Mouse (Mus musculus): ENCODE data around the gene Fgf2.

The Fgf2 gene

DNA sequence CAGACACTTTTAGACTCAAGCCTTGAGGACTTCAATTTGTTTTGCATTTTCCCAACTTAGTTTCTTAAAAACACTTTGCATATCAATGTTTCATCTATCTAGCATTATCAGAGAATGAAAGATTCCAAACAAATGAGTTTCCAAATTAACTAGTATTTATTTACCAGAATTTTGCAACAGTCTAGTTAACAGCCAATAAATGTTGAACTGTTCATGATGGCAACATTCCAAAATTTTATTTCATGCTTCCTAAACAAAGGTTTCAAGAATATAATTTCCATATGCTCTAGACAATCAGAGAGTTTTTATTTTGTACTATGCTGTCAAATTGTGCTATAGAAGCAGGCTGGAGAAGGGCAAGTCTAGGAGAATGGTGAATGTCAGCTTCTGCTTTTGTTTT, 59.5 kb downstream of the Fgf2 start:
- no peak for DNase-seq (ENCODE audit: low read depth in 2 of 2, low spot score in 2 of 2)

DNA sequence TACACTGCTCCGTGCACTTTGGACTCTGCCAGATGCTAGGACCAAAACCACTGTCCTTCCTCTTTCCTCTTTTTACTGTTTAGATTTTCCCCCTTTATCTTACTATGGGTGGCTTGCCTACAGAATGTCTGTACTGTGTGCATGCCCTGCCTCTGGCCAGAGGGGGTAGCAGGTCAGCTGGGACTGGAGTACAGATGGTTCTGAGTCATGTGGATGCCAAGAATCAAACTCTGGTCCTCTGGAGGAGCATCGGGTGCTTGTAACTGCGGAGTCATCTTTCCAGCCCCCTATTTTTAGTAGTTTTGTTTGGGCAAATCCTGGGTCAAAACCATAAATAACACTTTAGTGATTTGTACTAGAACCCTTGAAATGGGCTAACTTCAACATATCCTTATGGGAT, 65.3 kb downstream of the Fgf2 start:
- DNase-seq (ENCODE audit: low read depth in 2 of 2, low spot score in 2 of 2): no peak

DNA sequence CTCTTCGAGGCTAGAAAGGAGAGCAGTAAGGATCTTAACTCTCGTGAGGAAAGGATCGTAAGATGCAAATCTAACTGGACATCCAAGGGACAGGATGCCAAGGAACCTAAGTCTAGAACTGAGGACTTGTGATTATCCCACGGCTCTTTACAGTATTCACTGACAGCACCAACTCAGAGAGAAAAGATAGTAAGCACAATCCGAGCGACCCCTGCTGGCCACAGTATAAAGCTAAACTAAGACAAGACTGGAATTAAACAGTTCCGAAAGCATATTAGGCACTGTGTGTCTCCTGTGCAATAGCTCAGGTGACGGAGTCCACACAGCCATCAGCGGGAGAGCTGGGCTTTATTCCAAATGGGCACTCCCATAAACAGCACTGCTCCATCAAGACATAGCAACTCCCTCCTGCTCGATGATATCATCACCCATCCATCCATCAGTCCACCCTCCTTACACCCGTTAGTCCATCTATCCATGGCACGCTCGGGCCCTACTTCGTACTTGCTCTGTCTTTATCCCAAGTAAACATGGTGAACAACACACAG, 66.3 kb downstream of the Fgf2 start:
- DNase-seq (ENCODE audit: low read depth in 2 of 2, low spot score in 2 of 2): peak; percentile 51 to 66

DNA sequence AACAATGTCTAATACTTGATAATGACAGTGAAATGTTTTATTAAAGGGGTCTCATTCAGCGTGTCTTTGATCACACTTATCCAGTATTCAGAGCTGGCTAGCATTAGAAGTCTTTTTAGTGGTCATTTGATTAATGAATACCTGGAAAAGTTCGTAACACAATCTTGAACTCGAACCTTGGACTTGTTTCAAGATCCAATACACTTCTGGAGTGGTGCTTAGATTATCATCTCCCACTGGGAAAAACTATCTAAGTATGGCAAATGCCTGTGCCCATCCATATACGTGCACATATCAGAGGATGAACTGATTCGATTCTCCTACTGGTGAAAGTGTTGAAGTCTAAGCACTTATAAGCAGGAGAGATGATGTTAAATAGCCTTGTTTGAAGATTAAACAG, 70.2 kb downstream of the Fgf2 start:
- no peak for DNase-seq (ENCODE audit: low read depth in 2 of 2, low spot score in 2 of 2)

DNA sequence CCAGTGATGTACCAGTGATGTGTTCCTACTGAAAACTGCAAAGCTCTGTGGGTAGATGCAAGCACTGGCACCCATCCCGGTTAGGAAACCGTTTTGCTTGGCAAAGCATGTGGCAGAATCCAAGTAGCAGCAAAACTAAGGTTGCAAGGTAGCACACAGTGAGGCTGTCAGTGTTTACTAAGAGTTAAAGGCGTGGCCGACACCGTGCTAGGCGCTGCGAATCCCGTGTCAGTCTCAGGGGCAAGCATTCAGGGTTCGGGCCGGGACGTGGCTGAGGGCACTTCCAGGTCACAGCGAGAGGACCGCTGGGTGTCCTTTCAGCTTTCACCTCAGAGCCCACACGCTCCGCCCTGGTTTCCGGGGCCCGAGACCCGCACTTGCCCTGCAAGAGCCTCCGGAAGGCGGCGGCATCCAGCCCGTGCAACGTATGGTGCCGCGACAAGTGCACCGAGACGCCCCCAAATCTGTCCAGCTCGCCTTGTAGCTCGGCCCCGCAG, 70.9 kb downstream of the Fgf2 start:
- DNase-seq (ENCODE audit: low read depth in 2 of 2, low spot score in 2 of 2): no peak

DNA sequence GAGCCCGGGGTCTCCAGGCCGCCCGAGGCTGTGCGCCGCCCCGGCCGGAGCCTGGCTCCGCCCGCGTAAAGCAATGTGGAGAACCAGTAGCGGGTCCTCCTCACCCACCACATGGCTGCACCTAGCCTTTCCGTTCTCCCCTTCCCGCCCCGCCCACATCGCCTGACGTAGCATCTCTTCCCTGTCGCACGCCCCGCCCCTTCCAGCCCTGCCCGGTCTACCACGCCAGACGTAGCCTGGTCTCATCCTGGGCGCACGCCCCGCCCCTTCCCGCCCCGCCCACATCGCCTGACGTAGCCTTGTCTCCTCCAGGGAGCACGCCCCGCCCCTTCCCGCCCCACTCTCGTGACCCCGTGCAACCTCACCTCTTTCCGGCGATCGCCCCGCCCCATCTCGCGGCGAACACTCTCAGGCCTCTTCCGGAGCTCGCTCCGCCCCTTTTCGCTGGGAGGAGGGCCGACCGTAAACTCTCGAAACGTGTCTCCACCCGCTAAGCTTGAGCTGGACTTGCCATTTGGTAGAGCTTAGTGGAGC, 71.4 kb downstream of the Fgf2 start, which contains the start of gene Spata5:
Spata5 (plus strand) TSS at position 439 of the 534 bp plus-strand sequence.
- DNase-seq (ENCODE audit: low read depth in 2 of 2, low spot score in 2 of 2): peak; percentile 93 to 94

DNA sequence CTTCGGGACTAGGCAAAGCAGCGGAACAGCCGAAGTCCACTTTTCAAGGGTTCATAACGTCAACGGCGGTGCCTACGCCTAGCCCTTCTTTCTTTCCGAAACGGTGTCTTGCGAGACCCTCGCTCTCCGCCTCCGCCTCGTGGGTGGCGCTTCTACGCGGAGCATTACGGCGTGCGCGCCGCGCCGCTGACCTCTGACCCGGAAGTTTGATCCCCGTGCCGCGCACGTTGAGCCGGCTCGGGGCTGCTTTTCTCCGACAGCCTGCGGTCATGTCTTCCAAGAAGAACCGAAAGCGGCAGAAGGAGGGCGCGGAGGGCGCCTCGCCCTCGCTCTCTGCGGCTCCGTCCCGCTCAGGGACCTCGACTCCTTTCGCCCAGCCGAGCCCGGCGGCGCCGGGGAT, 71.9 kb downstream of the Fgf2 start, which contains the start of gene Nudt6:
Nudt6 (minus strand) TSS at position 140 of the 400 bp plus-strand sequence.
- DNase-seq (ENCODE audit: low read depth in 2 of 2, low spot score in 2 of 2): peak; percentile 87 to 90

DNA sequence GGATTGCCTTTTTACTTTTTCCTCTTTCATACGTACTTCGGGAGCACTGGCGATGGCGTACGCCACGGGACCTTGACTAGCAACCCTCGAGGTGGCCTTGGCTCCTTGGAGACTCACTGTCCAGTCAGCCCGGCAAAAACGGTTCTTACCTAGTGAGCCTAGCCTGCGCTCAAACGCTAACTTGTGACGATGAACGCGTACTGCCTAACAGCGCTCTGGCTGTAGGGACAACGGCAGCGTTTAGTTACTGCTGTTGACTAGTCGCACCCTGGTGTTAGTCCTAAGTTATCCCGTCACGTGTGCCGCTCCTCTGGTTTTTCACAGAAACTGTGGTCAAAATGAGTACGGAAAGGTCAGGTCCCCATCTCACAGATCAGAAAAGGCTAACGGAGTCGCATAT, 72.5 kb downstream of the Fgf2 start:
- peak; percentile 23 to 27 for DNase-seq (ENCODE audit: low read depth in 2 of 2, low spot score in 2 of 2)

DNA sequence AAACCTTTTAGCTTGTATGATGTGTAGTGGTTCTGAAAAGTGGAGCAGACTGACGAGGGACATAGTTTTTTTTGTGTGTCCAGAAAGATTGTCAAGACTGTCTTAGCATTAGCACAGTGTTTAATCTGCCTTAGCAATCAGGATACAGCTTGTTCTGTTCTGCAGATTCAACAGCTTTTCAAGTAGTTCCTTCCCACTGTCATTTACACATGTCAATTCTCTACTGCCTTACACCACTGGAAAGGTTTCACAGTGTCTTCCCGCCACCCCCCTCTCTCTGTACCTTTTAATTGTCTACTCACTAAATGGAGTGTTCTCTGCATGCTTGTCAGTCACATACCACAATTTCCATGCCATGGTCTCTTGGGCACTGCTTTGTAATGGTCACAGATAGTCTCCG, 73.0 kb downstream of the Fgf2 start:
- no peak for DNase-seq (ENCODE audit: low read depth in 2 of 2, low spot score in 2 of 2)

DNA sequence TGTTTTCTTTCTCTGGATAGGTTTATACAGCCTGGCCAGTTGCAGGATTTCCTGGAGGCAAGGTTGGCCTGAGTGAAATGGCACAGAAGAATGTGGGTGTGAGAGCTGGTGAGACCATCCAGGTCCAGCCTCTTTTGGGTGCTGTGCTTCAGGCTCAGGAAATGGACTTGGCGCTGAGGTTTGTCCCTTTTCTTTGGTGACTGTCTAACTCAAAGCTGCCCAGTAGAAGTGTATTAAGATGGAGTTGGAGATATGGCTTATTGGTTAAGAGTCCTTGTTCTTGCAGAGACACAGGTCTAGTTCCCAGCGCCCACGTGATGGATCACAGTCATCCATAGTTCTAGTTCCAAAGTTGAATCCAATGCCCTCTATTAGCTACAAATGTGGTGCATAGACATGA, 77.9 kb downstream of the Fgf2 start:
- DNase-seq (ENCODE audit: low read depth in 2 of 2, low spot score in 2 of 2): no peak

DNA sequence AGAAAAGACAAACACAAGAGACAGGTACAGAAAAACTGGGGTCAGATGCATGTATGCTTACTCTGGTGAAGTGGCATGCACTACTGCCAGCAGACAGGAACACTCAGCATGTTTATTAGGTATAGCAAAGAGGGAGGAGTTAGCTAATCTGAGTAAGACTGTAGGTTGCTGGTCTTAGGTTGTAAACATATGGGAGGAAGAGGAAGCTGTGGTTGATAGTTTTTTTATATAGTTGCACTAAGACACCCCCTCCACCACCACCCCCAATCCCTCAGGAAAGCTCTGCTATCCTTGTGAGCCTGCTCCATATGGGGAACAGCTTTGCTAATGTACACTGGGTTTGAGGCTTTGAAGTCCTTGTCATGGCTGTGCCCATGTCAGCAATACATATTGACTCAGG, 82.2 kb downstream of the Fgf2 start:
- DNase-seq (ENCODE audit: low read depth in 2 of 2, low spot score in 2 of 2): no peak

DNA sequence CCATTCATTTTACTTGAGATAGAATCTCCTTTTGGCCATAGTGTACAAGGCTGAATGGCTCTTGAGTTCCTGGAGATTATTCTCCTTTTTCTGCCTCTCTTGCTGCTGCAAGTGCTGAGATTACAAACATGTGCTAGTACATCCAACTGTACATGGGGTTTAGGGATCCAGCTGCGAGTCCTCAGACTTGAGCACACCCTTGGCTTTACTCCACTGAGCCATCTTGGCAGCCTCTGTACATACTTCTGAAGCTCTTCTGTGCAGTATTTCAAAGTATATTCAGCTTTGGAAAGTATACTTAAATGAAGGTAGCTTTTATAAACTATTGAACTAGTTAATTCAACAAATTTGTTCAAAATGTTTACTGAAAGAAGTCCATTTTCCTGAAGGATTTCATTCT, 91.6 kb downstream of the Fgf2 start:
- DNase-seq (ENCODE audit: low read depth in 2 of 2, low spot score in 2 of 2): no peak

DNA sequence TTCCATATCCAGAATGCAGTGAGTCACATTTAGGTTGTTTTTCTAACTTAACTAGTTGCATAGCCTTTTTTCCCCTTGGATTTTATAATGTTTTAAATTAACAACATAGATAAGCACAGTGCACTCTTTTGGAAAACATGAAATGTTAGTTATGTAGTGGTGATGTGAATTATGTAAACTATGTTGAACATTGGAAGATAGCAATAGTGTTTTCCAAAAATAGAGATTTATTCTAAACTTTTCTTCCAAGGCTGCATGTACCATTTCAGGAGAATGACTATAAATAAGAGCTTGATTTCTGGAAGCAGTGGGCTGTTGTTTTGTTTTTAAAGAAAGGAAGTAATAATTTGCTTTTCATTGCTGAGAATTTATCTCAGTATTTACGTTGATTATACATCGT, 95.3 kb downstream of the Fgf2 start:
- no peak for DNase-seq (ENCODE audit: low read depth in 2 of 2, low spot score in 2 of 2)

DNA sequence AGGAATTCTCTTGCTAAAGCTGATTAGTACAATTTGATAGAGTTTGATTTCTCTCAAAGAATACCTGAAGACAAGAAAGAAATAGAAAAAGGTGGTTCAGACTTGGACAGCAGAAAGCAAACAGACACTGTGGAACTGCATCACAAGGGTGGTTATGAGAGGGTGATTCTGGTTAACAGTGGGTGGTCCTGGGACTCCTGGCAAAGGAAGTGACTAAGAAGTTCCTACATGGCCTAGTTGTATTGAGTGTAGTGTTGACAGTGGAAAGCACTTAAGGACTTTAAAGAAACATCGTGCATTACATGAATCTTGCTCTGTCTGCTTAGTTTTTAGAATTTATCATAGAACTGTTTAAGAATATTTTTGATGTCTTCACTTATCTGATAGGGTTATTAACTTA, 107.8 kb downstream of the Fgf2 start:
- DNase-seq (ENCODE audit: low read depth in 2 of 2, low spot score in 2 of 2): no peak
